Mouse (Mus musculus) brain, embryonic 14.5 days (tissue): ENCODE measurements around the gene Gm12216.

Experiments
- CTCF ChIP-seq: fragments of 200-500 bp; IDR thresholded peaks from 2 replicates; pipeline ENCODE4 v1.5.1; 2012; ENCODE audit warnings: inconsistent platforms, mild to moderate bottlenecking, moderate library complexity, borderline replicate concordance; ENCODE audit not compliant: insufficient read depth, insufficient read length; ENCODE audit errors: extremely low read depth
- POLR2A ChIP-seq: fragments of 200-500 bp; IDR thresholded peaks from 2 replicates; pipeline ENCODE4 v1.6.1; 2012; ENCODE audit warnings: mild to moderate bottlenecking, inconsistent platforms, borderline replicate concordance; ENCODE audit not compliant: poor library complexity, insufficient read depth, insufficient read length, severe bottlenecking; ENCODE audit errors: extremely low read depth

DNA sequence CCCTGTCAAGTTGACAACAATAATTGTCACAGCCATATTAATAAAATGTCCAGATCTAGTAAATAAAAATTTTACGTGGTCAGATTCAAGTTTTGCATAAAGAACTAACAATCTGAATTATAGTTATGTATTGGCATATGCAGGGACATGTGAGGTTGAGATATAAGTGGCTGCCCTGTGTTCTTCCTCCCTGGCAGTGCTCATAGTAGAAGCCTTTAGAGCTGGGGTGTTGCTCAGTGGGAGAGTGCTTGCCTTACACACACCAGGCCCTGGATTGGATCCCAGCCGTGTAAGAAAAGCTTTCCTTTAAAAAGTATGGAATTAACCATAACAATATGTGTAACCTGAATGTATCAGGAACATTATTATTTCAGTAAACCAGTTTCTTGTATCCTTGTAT is 34.4 kb upstream of the Gm12216 start:
- TF ChIP-seq CTCF = no peak
- no peak for TF ChIP-seq POLR2A
